Mouse (Mus musculus): ENCODE data around the gene Tacr2. TPM values are rescaled to one million over a fixed set of nuclear protein-coding genes. Genes with fewer than 3 reads are reported as not detected.
A peak's percentile ranks its signal among the peaks of the same experiment; 100 is the strongest.

Tacr2 gene
- polyA plus RNA-seq, 1 experiment from 2014 or later = not detected

GRCm38 (mm10) chr10:62230708-62231394 is 21.4 kb upstream of the Tacr2 start, which contains the start of gene Tspan15:
Gene Tspan15, minus strand, starts transcription at chr10:62231251.
- no peaks in the 10 kb centered on the region for H3K36me3 ChIP-seq (replicated peaks; ENCODE audit: control insufficient read depth, insufficient read depth, low read depth, low read length)
- no peaks in the 10 kb centered on the region for H3K4me1 ChIP-seq (ENCODE audit: control insufficient read depth, insufficient read depth, low read length)
- H3K9me3 ChIP-seq (replicated peaks; ENCODE audit: control insufficient read depth, low read length) = no peaks in the 10 kb centered on the region
- H3K4me3 ChIP-seq (ENCODE audit: low read depth, low read length) = peak within 1 kb of the TSS; percentile 64
- WGBS = under 1% methylated on average over 58 of the region's 59 CpGs
- no peak within 1 kb of the TSS for H3K27ac ChIP-seq (replicated peaks; ENCODE audit: low read depth, low read length)
- peak within 1 kb of the TSS; percentile 92 for H3K4me2 ChIP-seq (ENCODE audit: low read depth, low read length)
- peak; percentile 96 for DNase-seq (ENCODE audit: low spot score)
- no peaks in the 10 kb centered on the region; the same call in 1 of the 2 replicates for H3K27me3 ChIP-seq (ENCODE audit: control insufficient read depth, insufficient read depth, low read length)
- peak; percentile 92 for ATAC-seq (replicated peaks; ENCODE audit: insufficient number of reproducible peaks, low FRiP score, low TSS enrichment, low read depth)
- H3K9ac ChIP-seq (replicated peaks; ENCODE audit: low read length) = peak within 1 kb of the TSS; percentile 56

- H3K4me2 ChIP-seq (ENCODE audit: low read depth, low read length) = peak overlapping the region; percentile 92
- ATAC-seq (replicated peaks; ENCODE audit: insufficient number of reproducible peaks, low FRiP score, low TSS enrichment, low read depth) (no peak; the same call in 1 of the 2 replicates), DNase-seq (ENCODE audit: low spot score) (no peak)
- H3K27ac ChIP-seq (replicated peaks; ENCODE audit: low read depth, low read length) = no peak overlapping the region
- H3K27me3 ChIP-seq (ENCODE audit: control insufficient read depth, insufficient read depth, low read length) = no peaks in the 10 kb centered on the region; the same call in 1 of the 2 replicates
- H3K4me1 ChIP-seq (ENCODE audit: control insufficient read depth, insufficient read depth, low read length) = no peaks in the 10 kb centered on the region
- H3K9ac ChIP-seq (replicated peaks; ENCODE audit: low read length) = 0 out of 2 replicates have a peak overlapping the region, but pooled peaks have one; percentile 4
- no peaks in the 10 kb centered on the region for H3K36me3 ChIP-seq (replicated peaks; ENCODE audit: control insufficient read depth, insufficient read depth, low read depth, low read length)
- H3K9me3 ChIP-seq (replicated peaks; ENCODE audit: control insufficient read depth, low read length) = no peaks in the 10 kb centered on the region
- H3K4me3 ChIP-seq (ENCODE audit: low read depth, low read length) = peak overlapping the region; percentile 64
- WGBS = 3% methylated on average over 13 of the region's 13 CpGs
These were observed 20.9 kb upstream of the Tacr2 start for GRCm38 (mm10) chr10:62231395-62231732.

DNA sequence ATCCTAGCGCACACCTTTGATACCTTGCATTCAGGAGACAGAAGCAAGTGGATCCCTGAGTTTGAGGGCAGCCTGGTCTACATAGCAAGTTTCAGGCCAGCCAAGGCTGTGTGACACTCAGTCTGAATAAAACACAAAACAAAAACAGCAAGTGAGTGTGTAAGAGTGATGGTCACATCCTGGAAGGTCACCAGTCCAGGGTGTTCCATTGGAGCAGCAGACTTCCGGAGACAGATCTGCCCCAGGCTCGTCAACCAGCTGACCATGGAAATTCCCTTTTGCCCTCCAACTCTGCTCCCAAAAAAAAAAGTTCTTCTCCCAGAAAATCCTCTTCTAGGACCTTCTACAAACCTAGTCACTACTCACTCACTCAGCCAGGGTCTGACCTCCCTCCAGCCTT is 20.4 kb upstream of the Tacr2 start:
- Histone ChIP-seq H3K27ac (replicated peaks; ENCODE audit: low read depth, low read length) (no peak overlapping the region), H3K36me3 (replicated peaks; ENCODE audit: control insufficient read depth, insufficient read depth, low read depth, low read length) (no peaks in the 10 kb centered on the region), H3K4me3 (ENCODE audit: low read depth, low read length) (no peak overlapping the region), H3K27me3 (ENCODE audit: control insufficient read depth, insufficient read depth, low read length) (no peaks in the 10 kb centered on the region; the same call in 1 of the 2 replicates), H3K9me3 (replicated peaks; ENCODE audit: control insufficient read depth, low read length) (no peaks in the 10 kb centered on the region), H3K4me2 (ENCODE audit: low read depth, low read length) (no peak overlapping the region), H3K4me1 (ENCODE audit: control insufficient read depth, insufficient read depth, low read length) (no peaks in the 10 kb centered on the region), H3K9ac (replicated peaks; ENCODE audit: low read length) (no peak overlapping the region)
- no peak for ATAC-seq (replicated peaks; ENCODE audit: insufficient number of reproducible peaks, low FRiP score, low TSS enrichment, low read depth)
- no peak for DNase-seq (ENCODE audit: low spot score)
- WGBS = 50% methylated on average over 3 of the region's 3 CpGs

GRCm38 (mm10) chr10:62236165-62236564 is 16.1 kb upstream of the Tacr2 start:
- no peak for ATAC-seq (replicated peaks; ENCODE audit: insufficient number of reproducible peaks, low FRiP score, low TSS enrichment, low read depth)
- Histone ChIP-seq H3K27me3 (ENCODE audit: control insufficient read depth, insufficient read depth, low read length) (no peaks in the 10 kb centered on the region), H3K4me2 (ENCODE audit: low read depth, low read length) (no peak overlapping the region), H3K9ac (replicated peaks; ENCODE audit: low read length) (no peak overlapping the region), H3K27ac (replicated peaks; ENCODE audit: low read depth, low read length) (no peak overlapping the region), H3K9me3 (replicated peaks; ENCODE audit: control insufficient read depth, low read length) (no peaks in the 10 kb centered on the region), H3K4me1 (ENCODE audit: control insufficient read depth, insufficient read depth, low read length) (no peaks in the 10 kb centered on the region), H3K36me3 (replicated peaks; ENCODE audit: control insufficient read depth, insufficient read depth, low read depth, low read length) (no peaks in the 10 kb centered on the region), H3K4me3 (ENCODE audit: low read depth, low read length) (no peak overlapping the region)
- no peak for DNase-seq (ENCODE audit: low spot score)
- WGBS = 83% methylated on average over 6 of the region's 6 CpGs

GRCm38 (mm10) chr10:62237205-62237604 is 15.0 kb upstream of the Tacr2 start:
- H3K27ac ChIP-seq (replicated peaks; ENCODE audit: low read depth, low read length) = no peak overlapping the region
- H3K4me2 ChIP-seq (ENCODE audit: low read depth, low read length) = no peak overlapping the region
- no peaks in the 10 kb centered on the region for H3K27me3 ChIP-seq (ENCODE audit: control insufficient read depth, insufficient read depth, low read length)
- DNase-seq (ENCODE audit: low spot score) (no peak), ATAC-seq (replicated peaks; ENCODE audit: insufficient number of reproducible peaks, low FRiP score, low TSS enrichment, low read depth) (no peak)
- no peaks in the 10 kb centered on the region for H3K9me3 ChIP-seq (replicated peaks; ENCODE audit: control insufficient read depth, low read length)
- WGBS = 89% methylated on average over 10 of the region's 10 CpGs
- H3K9ac ChIP-seq (replicated peaks; ENCODE audit: low read length) = no peak overlapping the region
- no peaks in the 10 kb centered on the region for H3K36me3 ChIP-seq (replicated peaks; ENCODE audit: control insufficient read depth, insufficient read depth, low read depth, low read length)
- H3K4me1 ChIP-seq (ENCODE audit: control insufficient read depth, insufficient read depth, low read length) = no peaks in the 10 kb centered on the region
- H3K4me3 ChIP-seq (ENCODE audit: low read depth, low read length) = no peak overlapping the region

DNA sequence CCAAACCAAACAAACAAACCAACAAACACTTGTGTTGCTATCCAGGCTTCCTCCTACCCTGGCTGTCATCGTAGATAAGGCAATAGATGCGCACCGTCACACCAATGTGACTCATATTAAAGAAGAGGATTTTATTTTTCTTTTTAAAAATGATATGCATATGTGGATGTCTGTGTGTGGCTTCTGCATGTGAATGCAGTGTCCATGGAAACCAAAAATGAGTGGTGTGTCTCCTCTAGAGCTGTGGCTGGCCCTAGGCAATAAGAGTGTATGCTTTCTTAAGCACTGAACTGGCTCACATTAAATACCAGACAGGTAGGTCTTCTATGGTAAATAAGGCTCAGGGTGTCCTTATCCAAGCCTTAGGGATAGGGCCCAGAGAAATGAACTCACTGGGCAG is 13.6 kb upstream of the Tacr2 start:
- DNase-seq (ENCODE audit: low spot score) = no peak
- 91% methylated on average over 3 of the region's 3 CpGs for WGBS

DNA sequence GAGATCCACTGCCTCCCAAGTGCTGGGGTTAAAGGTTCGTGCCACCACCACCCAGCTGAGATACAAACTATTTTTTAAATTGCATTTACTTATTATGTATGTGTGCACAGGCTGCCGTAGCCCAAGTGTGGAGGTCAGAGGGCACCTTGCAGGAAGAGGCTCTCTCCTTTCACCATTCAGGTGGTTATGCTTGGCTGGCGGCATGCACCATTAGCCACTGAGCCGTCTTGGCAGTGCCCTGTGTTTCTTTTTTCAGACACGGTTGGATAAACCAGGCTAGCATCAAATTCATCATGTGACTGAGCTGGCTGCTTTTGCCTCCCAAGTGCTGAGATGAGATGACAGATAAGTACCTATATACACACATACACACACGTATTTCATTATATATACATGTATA is 13.0 kb upstream of the Tacr2 start:
- Histone ChIP-seq H3K4me3 (ENCODE audit: low read depth, low read length) (no peak overlapping the region), H3K4me2 (ENCODE audit: low read depth, low read length) (no peak overlapping the region), H3K4me1 (ENCODE audit: control insufficient read depth, insufficient read depth, low read length) (no peaks in the 10 kb centered on the region), H3K9me3 (replicated peaks; ENCODE audit: control insufficient read depth, low read length) (no peaks in the 10 kb centered on the region), H3K9ac (replicated peaks; ENCODE audit: low read length) (no peak overlapping the region), H3K27ac (replicated peaks; ENCODE audit: low read depth, low read length) (no peak overlapping the region), H3K27me3 (ENCODE audit: control insufficient read depth, insufficient read depth, low read length) (no peaks in the 10 kb centered on the region), H3K36me3 (replicated peaks; ENCODE audit: control insufficient read depth, insufficient read depth, low read depth, low read length) (no peaks in the 10 kb centered on the region)
- peak; percentile 14 for DNase-seq (ENCODE audit: low spot score)
- WGBS = 36% methylated on average over 6 of the region's 6 CpGs
- ATAC-seq (replicated peaks; ENCODE audit: insufficient number of reproducible peaks, low FRiP score, low TSS enrichment, low read depth) = no peak

More for the DNA sequence above, 13.6 kb upstream of the Tacr2 start:
- Histone ChIP-seq H3K4me2 (ENCODE audit: low read depth, low read length) (no peak overlapping the region), H3K9ac (replicated peaks; ENCODE audit: low read length) (no peak overlapping the region), H3K4me3 (ENCODE audit: low read depth, low read length) (no peak overlapping the region), H3K4me1 (ENCODE audit: control insufficient read depth, insufficient read depth, low read length) (no peaks in the 10 kb centered on the region), H3K9me3 (replicated peaks; ENCODE audit: control insufficient read depth, low read length) (no peaks in the 10 kb centered on the region), H3K36me3 (replicated peaks; ENCODE audit: control insufficient read depth, insufficient read depth, low read depth, low read length) (no peaks in the 10 kb centered on the region), H3K27ac (replicated peaks; ENCODE audit: low read depth, low read length) (no peak overlapping the region), H3K27me3 (ENCODE audit: control insufficient read depth, insufficient read depth, low read length) (no peaks in the 10 kb centered on the region)
- no peak for ATAC-seq (replicated peaks; ENCODE audit: insufficient number of reproducible peaks, low FRiP score, low TSS enrichment, low read depth)

GRCm38 (mm10) chr10:62242358-62242757 is 9.9 kb upstream of the Tacr2 start:
- 88% methylated on average over 10 of the region's 10 CpGs for WGBS

More at GRCm38 (mm10) chr10:62242358-62242757, 9.9 kb upstream of the Tacr2 start:
- Histone ChIP-seq H3K4me1 (ENCODE audit: control insufficient read depth, insufficient read depth, low read length) (no peaks in the 10 kb centered on the region), H3K4me3 (ENCODE audit: low read depth, low read length) (no peak overlapping the region), H3K36me3 (replicated peaks; ENCODE audit: control insufficient read depth, insufficient read depth, low read depth, low read length) (no peaks in the 10 kb centered on the region), H3K27ac (replicated peaks; ENCODE audit: low read depth, low read length) (no peak overlapping the region), H3K9me3 (replicated peaks; ENCODE audit: control insufficient read depth, low read length) (no peaks in the 10 kb centered on the region), H3K9ac (replicated peaks; ENCODE audit: low read length) (no peak overlapping the region), H3K27me3 (ENCODE audit: control insufficient read depth, insufficient read depth, low read length) (no peaks in the 10 kb centered on the region), H3K4me2 (ENCODE audit: low read depth, low read length) (no peak overlapping the region)
- no peak for DNase-seq (ENCODE audit: low spot score)
- ATAC-seq (replicated peaks; ENCODE audit: insufficient number of reproducible peaks, low FRiP score, low TSS enrichment, low read depth) = no peak

Measured in embryonic facial prominence, embryonic 11.5 days (tissue).